Mouse (Mus musculus) left cerebral cortex, postnatal 14 days (tissue): ENCODE measurements around the gene Fam71b. TPM values are rescaled to one million over a fixed set of nuclear protein-coding genes. Genes with fewer than 3 reads are reported as not detected.

Experiments used
- total RNA-seq, 2 experiments: library from RNA; stranded (reverse); gene quantifications; 2 replicates each; pipeline ENCODE4 v1.2.3; 2021

Fam71b gene
- total RNA-seq, 2 experiments from 2014 or later: not detected

Other genes with a start within 250 kb of the Fam71b start
- 1 to 10 TPM; 1.6 to 2.6 TPM for gene Nipal4, start 230.1 kb upstream of the Fam71b start, total RNA-seq
- gene Fndc9, start 161.0 kb upstream of the Fam71b start, total RNA-seq: 1 to 10 TPM; 6.7 to 7.3 TPM
- gene Cyfip2, start 83.7 kb upstream of the Fam71b start, total RNA-seq: 100 to 1,000 TPM; 378 to 408 TPM
- under 1 TPM; 0.11 to 0.44 TPM for gene Itk, start 7.0 kb upstream of the Fam71b start, total RNA-seq
- 10 to 100 TPM; 30.2 to 36.5 TPM for gene Med7, start 40.4 kb downstream of the Fam71b start, total RNA-seq
- gene Havcr2, start 58.4 kb downstream of the Fam71b start, total RNA-seq: 1 to 10 TPM; 1.1 to 1.7 TPM
- gene Gm12169, start 127.7 kb downstream of the Fam71b start, total RNA-seq: not detected
- gene BC053393, start 175.0 kb downstream of the Fam71b start, total RNA-seq: under 1 TPM; 0.29 to 0.32 TPM
- not detected for gene Dppa1, start 232.7 kb downstream of the Fam71b start, total RNA-seq